Comparison of ENCODE assay signal across 27 mouse cellular contexts in genomic region chr13:49180274-49180673, GRCm38 (mm10). TPM values are rescaled to one million over a fixed set of nuclear protein-coding genes. Genes with fewer than 3 reads are reported as not detected.
DNase-seq lines count a peak whose midpoint lies in the region; ATAC-seq and TF ChIP-seq lines count a peak whose summit lies in the region.
"Had no signal": no experiment of that assay in that cellular context is flagged by ENCODE, and none has a peak within 500 bp of the region (broad histone marks: within the 10 kb centered on the region; RNA-seq: fewer than 3 reads in every experiment).

No protein-coding gene starts in this region.

- ATAC-seq in liver, embryonic 12.5 days = 0 out of 2 replicates have a peak, but pooled peaks have one; percentile 23
- ATAC-seq in liver, embryonic 11.5 days (replicated peaks; ENCODE audit: low FRiP score) = no peak
- peak; percentile 21; the same call in 1 of the 2 replicates for ATAC-seq in megakaryocyte progenitor cell, adult 5-6 weeks (replicated peaks; ENCODE audit: poor library complexity)
- ATAC-seq: forebrain, embryonic 15.5 days; hindbrain, postnatal 0 days; inflammation-experienced regulatory T-cells, adult 6 months; Patski had no signal

- no peak overlapping the region for H3K4me2 ChIP-seq in liver, embryonic 12.5 days
- H3K4me2 ChIP-seq in liver, embryonic 11.5 days = no peak overlapping the region
- H3K4me2 ChIP-seq: embryonic facial prominence, embryonic 13.5 days; forebrain, embryonic 12.5 days; forebrain, embryonic 15.5 days; heart, embryonic 13.5 days; hindbrain, embryonic 14.5 days had no signal

- peak; percentile 54 for DNase-seq in cerebellum, adult 9-10 months
- DNase-seq in cerebellum, postnatal 25 days = no peak
- no peak for DNase-seq in liver, embryonic 11.5 days (ENCODE audit: low spot score)
- DNase-seq in layer of hippocampus, adult 2 months (ENCODE audit: low spot score in 2 of 2) = no peak
- DNase-seq: adrenal gland, postnatal 10 days; adrenal gland, postnatal 36 days; cerebellum, adult 11 months; cerebellum, adult 2 months; cerebellum, postnatal 14 days; embryo, embryonic 11 days; gastrocnemius, postnatal 10 days; gastrocnemius, postnatal 36 days; heart, postnatal 14 days; heart, postnatal 4 days had no signal

- H3K4me1 ChIP-seq in liver, embryonic 12.5 days = peaks cover 12% of the 10 kb centered on the region; the same call in 1 of the 2 replicates
- no peaks in the 10 kb centered on the region; the same call in 1 of the 2 replicates for H3K4me1 ChIP-seq in liver, embryonic 11.5 days (replicated peaks; ENCODE audit: control insufficient read depth, insufficient read depth, low read length)

- no peaks in the 10 kb centered on the region for H3K36me3 ChIP-seq in liver, embryonic 12.5 days
- H3K36me3 ChIP-seq in liver, embryonic 11.5 days (ENCODE audit: control insufficient read depth, insufficient read depth, low read length) = no peaks in the 10 kb centered on the region
- H3K36me3 ChIP-seq: embryonic facial prominence, embryonic 10.5 days; embryonic facial prominence, embryonic 13.5 days; forebrain, embryonic 12.5 days; forebrain, embryonic 15.5 days; heart, embryonic 13.5 days had no signal

- H3K27me3 ChIP-seq in liver, embryonic 12.5 days (replicated peaks) = no peaks in the 10 kb centered on the region
- no peaks in the 10 kb centered on the region; the same call in 1 of the 2 replicates for H3K27me3 ChIP-seq in liver, embryonic 11.5 days (replicated peaks; ENCODE audit: control insufficient read depth, insufficient read depth, low read length)
- H3K27me3 ChIP-seq: embryonic facial prominence, embryonic 13.5 days; forebrain, embryonic 12.5 days; forebrain, embryonic 15.5 days; heart, embryonic 13.5 days; Patski had no signal

- H3K27ac ChIP-seq in liver, embryonic 12.5 days = no peak overlapping the region
- no peak overlapping the region for H3K27ac ChIP-seq in liver, embryonic 11.5 days (ENCODE audit: low read depth, low read length)
- H3K27ac ChIP-seq in layer of hippocampus, adult 2 months = no peak overlapping the region
- H3K27ac ChIP-seq: embryonic facial prominence, embryonic 10.5 days; embryonic facial prominence, embryonic 13.5 days; forebrain, embryonic 12.5 days; forebrain, embryonic 15.5 days; heart, embryonic 13.5 days; hindbrain, embryonic 14.5 days; hindbrain, postnatal 0 days had no signal

- H3K9ac ChIP-seq in liver, embryonic 12.5 days = no peak overlapping the region
- no peak overlapping the region for H3K9ac ChIP-seq in liver, embryonic 11.5 days (ENCODE audit: low read depth, low read length)
- H3K9ac ChIP-seq: embryonic facial prominence, embryonic 13.5 days; forebrain, embryonic 12.5 days; forebrain, embryonic 15.5 days; heart, embryonic 13.5 days; hindbrain, embryonic 14.5 days had no signal

- no peak overlapping the region for H3K4me3 ChIP-seq in liver, embryonic 12.5 days
- no peak overlapping the region for H3K4me3 ChIP-seq in liver, embryonic 11.5 days (ENCODE audit: low read depth, low read length)
- no peak overlapping the region for H3K4me3 ChIP-seq in layer of hippocampus, adult 2 months
- H3K4me3 ChIP-seq: embryonic facial prominence, embryonic 10.5 days; embryonic facial prominence, embryonic 13.5 days; erythroblast, embryonic 14.5 days; forebrain, embryonic 12.5 days; forebrain, embryonic 15.5 days; heart, embryonic 13.5 days had no signal

- no peak for TF ChIP-seq CTCF in layer of hippocampus, adult 2 months (conservative IDR thresholded peaks at IDR 0.05)

- WGBS in liver, embryonic 12.5 days (ENCODE audit: insufficient replicate concordance) = 52% methylated on average over 5 of the region's 5 CpGs
- 64% methylated on average over 5 of the region's 5 CpGs for WGBS in liver, embryonic 11.5 days

- H3K9me3 ChIP-seq in liver, embryonic 12.5 days (replicated peaks) = no peaks in the 10 kb centered on the region
- H3K9me3 ChIP-seq in liver, embryonic 11.5 days (ENCODE audit: control insufficient read depth, low read length) = no peaks in the 10 kb centered on the region
- H3K9me3 ChIP-seq: embryonic facial prominence, embryonic 10.5 days; embryonic facial prominence, embryonic 13.5 days; forebrain, embryonic 12.5 days; forebrain, embryonic 15.5 days; heart, embryonic 13.5 days had no signal

RNA-seq across cellular contexts. Expression of gene Ninj1, which starts 7.0 kb away (rescaled TPM):
- polyA plus RNA-seq in liver, embryonic 12.5 days (2016; fragmentation: Nextera tagmentation; extraction: Ambion mirVana) = 41.5 and 42.6 TPM in 2 replicates
- 54.2 and 59.8 TPM in 2 replicates for polyA plus RNA-seq in liver, embryonic 11.5 days (2014; fragmentation: Nextera tagmentation; extraction: Ambion mirVana)
- 68.2 and 69.6 TPM in 2 replicates for total RNA-seq in megakaryocyte progenitor cell, adult 5-6 weeks (2015)
- total RNA-seq in megakaryocyte progenitor cell, adult 5-6 weeks (2017) = 38.4 and 38.8 TPM in 2 replicates
- 10 to 100 TPM; 17.9 to 20.3 TPM for total RNA-seq in layer of hippocampus, adult 2 months (2021)

RNA-seq across cellular contexts. Expression of gene Wnk2, which starts 32.5 kb away (rescaled TPM):
- polyA plus RNA-seq in liver, embryonic 12.5 days (2016; fragmentation: Nextera tagmentation; extraction: Ambion mirVana) = 0.11 and 0.14 TPM in 2 replicates
- 0.34 and 0.45 TPM in 2 replicates for polyA plus RNA-seq in liver, embryonic 11.5 days (2014; fragmentation: Nextera tagmentation; extraction: Ambion mirVana)
- total RNA-seq in megakaryocyte progenitor cell, adult 5-6 weeks (2015) = not detected in 2 replicates
- 0.03 TPM in 1 of 2 replicates, not detected in the other for total RNA-seq in megakaryocyte progenitor cell, adult 5-6 weeks (2017)
- 100 to 1,000 TPM in 1 of 2 experiments, 10 to 100 TPM in 1; 99.2 to 101 TPM for total RNA-seq in layer of hippocampus, adult 2 months (2021)
- total RNA-seq: granulocyte monocyte progenitor cell, adult 5-6 weeks had no signal
- polyA plus RNA-seq: erythroblast, embryonic 14.5 days; inflammation-experienced regulatory T-cells, adult 6 months had no signal

RNA-seq across cellular contexts. Expression of gene Card19, which starts 35.6 kb away (rescaled TPM):
- polyA plus RNA-seq in liver, embryonic 12.5 days (2016; fragmentation: Nextera tagmentation; extraction: Ambion mirVana) = 16.5 and 17.0 TPM in 2 replicates
- 23.1 and 26.2 TPM in 2 replicates for polyA plus RNA-seq in liver, embryonic 11.5 days (2014; fragmentation: Nextera tagmentation; extraction: Ambion mirVana)
- 20.1 and 27.1 TPM in 2 replicates for total RNA-seq in megakaryocyte progenitor cell, adult 5-6 weeks (2015)
- total RNA-seq in megakaryocyte progenitor cell, adult 5-6 weeks (2017) = 22.1 and 30.2 TPM in 2 replicates
- 10 to 100 TPM; 14.8 to 15.3 TPM for total RNA-seq in layer of hippocampus, adult 2 months (2021)

Comparison
In these comparisons a context has a peak if more than half of its experiments do, and no peak if none do; other contexts are left out.
1. RNA of gene Wnk2, which starts 32.5 kb away (total RNA-seq): 99.2 to 101 TPM in layer of hippocampus, adult 2 months; 0.03 TPM in megakaryocyte progenitor cell, adult 5-6 weeks; every median in the first group is over 10 times any median in the second.